Mouse (Mus musculus): ENCODE data around the gene Entpd5. TPM values are rescaled to one million over a fixed set of nuclear protein-coding genes. Genes with fewer than 3 reads are reported as not detected.

Gene Entpd5
- polyA plus RNA-seq, 1 experiment from 2014 or later = 19.6 TPM

GRCm38 (mm10) chr12:84393847-84394246 is 15.0 kb downstream of the Entpd5 start:
- H3K27ac ChIP-seq (ENCODE audit: low read depth, low read length) = no peak overlapping the region
- H3K9ac ChIP-seq (ENCODE audit: low read depth, low read length) = no peak overlapping the region
- no peaks in the 10 kb centered on the region for H3K9me3 ChIP-seq (ENCODE audit: control insufficient read depth, low read length)
- H3K4me1 ChIP-seq (ENCODE audit: control insufficient read depth, insufficient read depth, low read length) = no peaks in the 10 kb centered on the region
- no peak overlapping the region for H3K4me3 ChIP-seq (ENCODE audit: low read length)
- 83% methylated on average over 5 of the region's 5 CpGs for WGBS
- no peaks in the 10 kb centered on the region for H3K36me3 ChIP-seq (ENCODE audit: control insufficient read depth, insufficient read depth, low read length)
- no peak for ATAC-seq (ENCODE audit: low FRiP score, low TSS enrichment)
- H3K4me2 ChIP-seq (replicated peaks; ENCODE audit: low read depth, low read length) = no peak overlapping the region
- no peaks in the 10 kb centered on the region for H3K27me3 ChIP-seq (ENCODE audit: control insufficient read depth, insufficient read depth, low read length)

DNA sequence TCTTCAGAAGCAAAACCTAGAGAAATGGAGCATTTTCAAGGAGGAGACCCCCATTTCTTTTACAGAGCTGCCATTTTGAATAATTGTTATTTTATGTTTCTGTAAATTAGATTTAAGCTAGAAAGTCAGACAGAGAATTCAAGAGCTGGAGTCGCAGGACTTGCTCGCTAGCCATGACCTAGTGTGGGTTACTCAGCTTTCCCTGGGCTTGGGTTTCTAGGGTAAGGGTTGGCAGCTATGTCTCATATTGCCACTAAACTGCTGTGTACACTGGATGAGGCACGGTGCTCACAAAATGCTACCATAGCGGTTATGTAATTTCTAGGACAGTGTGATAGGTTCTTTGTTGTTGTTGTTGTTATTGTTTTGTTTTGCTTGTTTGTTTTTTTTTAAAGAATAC is 16.1 kb downstream of the Entpd5 start:
- Histone ChIP-seq H3K27me3 (ENCODE audit: control insufficient read depth, insufficient read depth, low read length) (no peaks in the 10 kb centered on the region), H3K27ac (ENCODE audit: low read depth, low read length) (no peak overlapping the region), H3K9me3 (ENCODE audit: control insufficient read depth, low read length) (no peaks in the 10 kb centered on the region), H3K4me1 (ENCODE audit: control insufficient read depth, insufficient read depth, low read length) (no peaks in the 10 kb centered on the region), H3K4me2 (replicated peaks; ENCODE audit: low read depth, low read length) (no peak overlapping the region), H3K36me3 (ENCODE audit: control insufficient read depth, insufficient read depth, low read length) (no peaks in the 10 kb centered on the region), H3K4me3 (ENCODE audit: low read length) (no peak overlapping the region), H3K9ac (ENCODE audit: low read depth, low read length) (no peak overlapping the region)
- ATAC-seq (ENCODE audit: low FRiP score, low TSS enrichment) = no peak
- WGBS = 91% methylated on average over 4 of the region's 4 CpGs

DNA sequence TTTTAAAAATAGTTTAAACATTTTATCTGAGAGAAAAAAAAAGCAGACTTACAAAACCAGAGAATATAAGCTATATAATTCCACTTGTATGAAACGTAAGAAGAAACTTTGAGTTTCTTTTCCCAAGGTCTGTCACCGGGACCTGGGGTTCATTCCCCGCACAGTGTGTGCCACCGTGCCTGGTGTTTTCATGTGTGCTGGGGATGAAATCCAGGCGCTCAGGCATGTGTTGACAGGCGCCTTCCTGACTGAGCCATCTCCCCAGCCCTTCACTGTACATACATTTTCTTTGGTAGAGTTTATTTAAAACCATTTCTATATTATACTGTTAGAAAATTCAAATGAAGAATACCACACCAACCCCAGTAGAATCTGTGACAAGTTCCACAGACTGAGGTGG is 18.5 kb downstream of the Entpd5 start:
- 88% methylated on average over 6 of the region's 6 CpGs for WGBS
- Histone ChIP-seq H3K4me1 (ENCODE audit: control insufficient read depth, insufficient read depth, low read length) (no peaks in the 10 kb centered on the region), H3K4me3 (ENCODE audit: low read length) (no peak overlapping the region), H3K9me3 (ENCODE audit: control insufficient read depth, low read length) (no peaks in the 10 kb centered on the region), H3K27ac (ENCODE audit: low read depth, low read length) (no peak overlapping the region), H3K9ac (ENCODE audit: low read depth, low read length) (no peak overlapping the region), H3K4me2 (replicated peaks; ENCODE audit: low read depth, low read length) (no peak overlapping the region), H3K36me3 (ENCODE audit: control insufficient read depth, insufficient read depth, low read length) (no peaks in the 10 kb centered on the region; the same call in 1 of the 2 replicates), H3K27me3 (ENCODE audit: control insufficient read depth, insufficient read depth, low read length) (no peaks in the 10 kb centered on the region)
- ATAC-seq (ENCODE audit: low FRiP score, low TSS enrichment) = no peak

GRCm38 (mm10) chr12:84388774-84389400 is 19.9 kb downstream of the Entpd5 start:
- H3K4me2 ChIP-seq (replicated peaks; ENCODE audit: low read depth, low read length) = no peak overlapping the region
- no peaks in the 10 kb centered on the region for H3K4me1 ChIP-seq (ENCODE audit: control insufficient read depth, insufficient read depth, low read length)
- H3K27me3 ChIP-seq (ENCODE audit: control insufficient read depth, insufficient read depth, low read length) = no peaks in the 10 kb centered on the region
- H3K9me3 ChIP-seq (ENCODE audit: control insufficient read depth, low read length) = no peaks in the 10 kb centered on the region
- no peak for ATAC-seq (ENCODE audit: low FRiP score, low TSS enrichment)
- no peak overlapping the region for H3K4me3 ChIP-seq (ENCODE audit: low read length)
- WGBS = 65% methylated on average over 14 of the region's 14 CpGs
- H3K36me3 ChIP-seq (ENCODE audit: control insufficient read depth, insufficient read depth, low read length) = no peaks in the 10 kb centered on the region; the same call in 1 of the 2 replicates
- H3K27ac ChIP-seq (ENCODE audit: low read depth, low read length) = no peak overlapping the region
- H3K9ac ChIP-seq (ENCODE audit: low read depth, low read length) = no peak overlapping the region

- H3K27ac ChIP-seq (ENCODE audit: low read depth, low read length) = no peak overlapping the region
- H3K9ac ChIP-seq (ENCODE audit: low read depth, low read length) = no peak overlapping the region
- no peak for ATAC-seq (ENCODE audit: low FRiP score, low TSS enrichment)
- no peaks in the 10 kb centered on the region for H3K9me3 ChIP-seq (ENCODE audit: control insufficient read depth, low read length)
- no peaks in the 10 kb centered on the region for H3K27me3 ChIP-seq (ENCODE audit: control insufficient read depth, insufficient read depth, low read length)
- 86% methylated on average over 8 of the region's 8 CpGs for WGBS
- H3K4me3 ChIP-seq (ENCODE audit: low read length) = no peak overlapping the region
- H3K4me1 ChIP-seq (ENCODE audit: control insufficient read depth, insufficient read depth, low read length) = no peaks in the 10 kb centered on the region
- no peaks in the 10 kb centered on the region; the same call in 1 of the 2 replicates for H3K36me3 ChIP-seq (ENCODE audit: control insufficient read depth, insufficient read depth, low read length)
- H3K4me2 ChIP-seq (replicated peaks; ENCODE audit: low read depth, low read length) = no peak overlapping the region
Observed at GRCm38 (mm10) chr12:84388097-84388496, 20.7 kb downstream of the Entpd5 start.

- Histone ChIP-seq H3K27me3 (ENCODE audit: control insufficient read depth, insufficient read depth, low read length) (no peaks in the 10 kb centered on the region), H3K4me1 (ENCODE audit: control insufficient read depth, insufficient read depth, low read length) (no peaks in the 10 kb centered on the region), H3K9me3 (ENCODE audit: control insufficient read depth, low read length) (no peaks in the 10 kb centered on the region), H3K9ac (ENCODE audit: low read depth, low read length) (no peak overlapping the region), H3K36me3 (ENCODE audit: control insufficient read depth, insufficient read depth, low read length) (no peaks in the 10 kb centered on the region; the same call in 1 of the 2 replicates), H3K4me2 (replicated peaks; ENCODE audit: low read depth, low read length) (no peak overlapping the region), H3K4me3 (ENCODE audit: low read length) (no peak overlapping the region), H3K27ac (ENCODE audit: low read depth, low read length) (no peak overlapping the region)
- ATAC-seq (ENCODE audit: low FRiP score, low TSS enrichment) = no peak
- WGBS = 94% methylated on average over 4 of the region's 4 CpGs
Observed at GRCm38 (mm10) chr12:84385408-84385807, 23.4 kb downstream of the Entpd5 start.

- no peaks in the 10 kb centered on the region for H3K27me3 ChIP-seq (ENCODE audit: control insufficient read depth, insufficient read depth, low read length)
- ATAC-seq (ENCODE audit: low FRiP score, low TSS enrichment) = no peak
- H3K27ac ChIP-seq (ENCODE audit: low read depth, low read length) = no peak overlapping the region
- no peak overlapping the region for H3K4me2 ChIP-seq (replicated peaks; ENCODE audit: low read depth, low read length)
- H3K36me3 ChIP-seq (ENCODE audit: control insufficient read depth, insufficient read depth, low read length) = no peaks in the 10 kb centered on the region; the same call in 1 of the 2 replicates
- WGBS = 78% methylated on average over 5 of the region's 5 CpGs
- H3K9ac ChIP-seq (ENCODE audit: low read depth, low read length) = no peak overlapping the region
- no peak overlapping the region for H3K4me3 ChIP-seq (ENCODE audit: low read length)
- H3K4me1 ChIP-seq (ENCODE audit: control insufficient read depth, insufficient read depth, low read length) = no peaks in the 10 kb centered on the region
- no peaks in the 10 kb centered on the region for H3K9me3 ChIP-seq (ENCODE audit: control insufficient read depth, low read length)
Observed at GRCm38 (mm10) chr12:84384644-84385081, 24.2 kb downstream of the Entpd5 start.

DNA sequence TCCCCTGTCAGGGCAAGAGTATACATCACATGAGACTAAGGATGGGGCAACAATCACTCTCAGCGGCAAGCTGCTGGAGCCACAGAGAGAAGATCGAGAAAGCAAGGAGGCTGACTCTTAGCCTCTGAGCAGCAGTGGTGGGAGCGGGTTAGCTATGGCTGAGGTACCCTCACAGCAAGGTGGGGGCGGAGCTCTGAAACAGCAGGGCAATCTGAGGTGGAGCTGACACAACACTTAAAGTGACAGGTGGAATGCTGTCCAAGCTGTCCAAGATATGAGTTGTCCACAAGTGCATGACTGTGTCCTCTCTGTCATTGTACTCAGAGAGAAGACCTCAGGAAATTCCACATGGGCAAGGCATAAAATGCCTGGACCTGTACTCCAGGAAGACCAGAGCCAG is 26.5 kb downstream of the Entpd5 start:
- ATAC-seq (ENCODE audit: low FRiP score, low TSS enrichment) = no peak
- Histone ChIP-seq H3K4me1 (ENCODE audit: control insufficient read depth, insufficient read depth, low read length) (no peaks in the 10 kb centered on the region), H3K27ac (ENCODE audit: low read depth, low read length) (no peak overlapping the region), H3K4me2 (replicated peaks; ENCODE audit: low read depth, low read length) (no peak overlapping the region), H3K4me3 (ENCODE audit: low read length) (no peak overlapping the region), H3K9ac (ENCODE audit: low read depth, low read length) (no peak overlapping the region), H3K9me3 (ENCODE audit: control insufficient read depth, low read length) (no peaks in the 10 kb centered on the region), H3K27me3 (ENCODE audit: control insufficient read depth, insufficient read depth, low read length) (no peaks in the 10 kb centered on the region), H3K36me3 (ENCODE audit: control insufficient read depth, insufficient read depth, low read length) (no peaks in the 10 kb centered on the region; the same call in 1 of the 2 replicates)
- WGBS = 88% methylated on average over 4 of the region's 4 CpGs

- Histone ChIP-seq H3K27me3 (ENCODE audit: control insufficient read depth, insufficient read depth, low read length) (no peaks in the 10 kb centered on the region), H3K4me2 (replicated peaks; ENCODE audit: low read depth, low read length) (no peak overlapping the region), H3K4me3 (ENCODE audit: low read length) (no peak overlapping the region), H3K36me3 (ENCODE audit: control insufficient read depth, insufficient read depth, low read length) (peaks cover 59% of the 10 kb centered on the region), H3K4me1 (ENCODE audit: control insufficient read depth, insufficient read depth, low read length) (0 out of 2 replicates have a peak, but pooled peaks cover 5% of the 10 kb centered on the region), H3K27ac (ENCODE audit: low read depth, low read length) (peak overlapping the region; percentile 55), H3K9ac (ENCODE audit: low read depth, low read length) (no peak overlapping the region), H3K9me3 (ENCODE audit: control insufficient read depth, low read length) (no peaks in the 10 kb centered on the region)
- 36% methylated on average over 6 of the region's 6 CpGs for WGBS
- ATAC-seq (ENCODE audit: low FRiP score, low TSS enrichment) = peak; percentile 84
Observed at GRCm38 (mm10) chr12:84373831-84374481, 34.9 kb downstream of the Entpd5 start.

All from kidney, embryonic 14.5 days (tissue).